Mouse (Mus musculus): Measurements from ENCODE around the gene Kifc1. TPM values are rescaled to one million over a fixed set of nuclear protein-coding genes. Genes with fewer than 3 reads are reported as not detected.
A peak's percentile ranks its signal among the peaks of the same experiment; 100 is the strongest.

The Kifc1 gene
- 7.2 and 7.3 TPM in 2 replicates for polyA plus RNA-seq (2015; fragmentation: Nextera tagmentation; extraction: Ambion mirVana)

- ATAC-seq (ENCODE audit: insufficient number of reproducible peaks, insufficient read depth, low FRiP score, low TSS enrichment, low read depth) = peak; percentile 99
These were observed at the start of gene Kifc1 for GRCm38 (mm10) chr17:33890533-33891059. Kifc1 (minus strand) TSS chr17:33890661.

GRCm38 (mm10) chr17:33938783-33939182 is 48.3 kb upstream of the Kifc1 start:
- Histone ChIP-seq H3K27ac (no peak overlapping the region), H3K36me3 (peaks cover 60% of the 10 kb centered on the region), H3K27me3 (no peaks in the 10 kb centered on the region), H3K9ac (peak overlapping the region; percentile 87; the same call in 1 of the 2 replicates), H3K4me2 (peak overlapping the region; percentile 96), H3K4me1 (peaks cover 23% of the 10 kb centered on the region), H3K4me3 (peak overlapping the region; percentile 89; the same call in 1 of the 2 replicates), H3K9me3 (no peaks in the 10 kb centered on the region)
- 80% methylated on average over 11 of the region's 11 CpGs for WGBS
- no peak for ATAC-seq (ENCODE audit: insufficient number of reproducible peaks, insufficient read depth, low FRiP score, low TSS enrichment, low read depth)

More at GRCm38 (mm10) chr17:33890533-33891059, at the start of gene Kifc1:
- peak within 1 kb of the TSS; percentile 51; the same call in 1 of the 2 replicates for H3K27ac ChIP-seq
- H3K4me1 ChIP-seq = peaks cover 14% of the 10 kb centered on the region
- H3K27me3 ChIP-seq = no peaks in the 10 kb centered on the region
- peak within 1 kb of the TSS; percentile 65 for H3K4me2 ChIP-seq
- WGBS = under 1% methylated on average over 49 of the region's 49 CpGs
- H3K9me3 ChIP-seq = no peaks in the 10 kb centered on the region
- H3K36me3 ChIP-seq = peaks cover 8% of the 10 kb centered on the region
- peak within 1 kb of the TSS; percentile 62 for H3K4me3 ChIP-seq
- H3K9ac ChIP-seq = peak within 1 kb of the TSS; percentile 76

- Histone ChIP-seq H3K27ac (no peak overlapping the region), H3K9me3 (no peaks in the 10 kb centered on the region), H3K4me3 (0 out of 2 replicates have a peak overlapping the region, but pooled peaks have one; percentile 3), H3K27me3 (no peaks in the 10 kb centered on the region), H3K9ac (0 out of 2 replicates have a peak overlapping the region, but pooled peaks have one; percentile 6), H3K4me1 (peaks cover 23% of the 10 kb centered on the region), H3K4me2 (no peak overlapping the region), H3K36me3 (peaks cover 62% of the 10 kb centered on the region)
- WGBS = 85% methylated on average over 15 of the region's 15 CpGs
- ATAC-seq (ENCODE audit: insufficient number of reproducible peaks, insufficient read depth, low FRiP score, low TSS enrichment, low read depth) = no peak
These were observed 46.5 kb upstream of the Kifc1 start for GRCm38 (mm10) chr17:33936993-33937392.

GRCm38 (mm10) chr17:33935422-33936055 is 45.1 kb upstream of the Kifc1 start:
- 84% methylated on average over 21 of the region's 21 CpGs for WGBS
- Histone ChIP-seq H3K27ac (no peak overlapping the region), H3K4me3 (no peak overlapping the region), H3K4me2 (no peak overlapping the region), H3K27me3 (no peaks in the 10 kb centered on the region), H3K4me1 (peaks cover 20% of the 10 kb centered on the region), H3K36me3 (peaks cover 60% of the 10 kb centered on the region), H3K9ac (no peak overlapping the region), H3K9me3 (no peaks in the 10 kb centered on the region)
- ATAC-seq (ENCODE audit: insufficient number of reproducible peaks, insufficient read depth, low FRiP score, low TSS enrichment, low read depth) = no peak

- no peak for ATAC-seq (ENCODE audit: insufficient number of reproducible peaks, insufficient read depth, low FRiP score, low TSS enrichment, low read depth)
- WGBS = 87% methylated on average over 15 of the region's 15 CpGs
- H3K27ac ChIP-seq = no peak overlapping the region
- peaks cover 53% of the 10 kb centered on the region for H3K36me3 ChIP-seq
- no peaks in the 10 kb centered on the region for H3K27me3 ChIP-seq
- no peaks in the 10 kb centered on the region for H3K9me3 ChIP-seq
- H3K4me1 ChIP-seq = peaks cover 15% of the 10 kb centered on the region
- peak overlapping the region; percentile 27; the same call in 1 of the 2 replicates for H3K9ac ChIP-seq
- H3K4me2 ChIP-seq = no peak overlapping the region
- no peak overlapping the region for H3K4me3 ChIP-seq
These were observed 42.5 kb upstream of the Kifc1 start for GRCm38 (mm10) chr17:33932970-33933369.

- Histone ChIP-seq H3K9me3 (no peaks in the 10 kb centered on the region), H3K4me3 (no peak overlapping the region), H3K4me2 (no peak overlapping the region), H3K9ac (peak overlapping the region; percentile 89), H3K27me3 (no peaks in the 10 kb centered on the region), H3K4me1 (peaks cover 18% of the 10 kb centered on the region), H3K36me3 (peaks cover 54% of the 10 kb centered on the region), H3K27ac (no peak overlapping the region)
- no peak for ATAC-seq (ENCODE audit: insufficient number of reproducible peaks, insufficient read depth, low FRiP score, low TSS enrichment, low read depth)
- WGBS = 71% methylated on average over 14 of the region's 14 CpGs
These were observed 42.0 kb upstream of the Kifc1 start for GRCm38 (mm10) chr17:33932448-33932847.

GRCm38 (mm10) chr17:33931947-33932346 is 41.5 kb upstream of the Kifc1 start:
- Histone ChIP-seq H3K27ac (no peak overlapping the region), H3K4me2 (peak overlapping the region; percentile 99), H3K9ac (peak overlapping the region; percentile 89), H3K27me3 (no peaks in the 10 kb centered on the region), H3K4me3 (no peak overlapping the region; the same call in 1 of the 2 replicates), H3K4me1 (peaks cover 18% of the 10 kb centered on the region), H3K9me3 (no peaks in the 10 kb centered on the region), H3K36me3 (peaks cover 54% of the 10 kb centered on the region)
- 87% methylated on average over 11 of the region's 11 CpGs for WGBS
- ATAC-seq (ENCODE audit: insufficient number of reproducible peaks, insufficient read depth, low FRiP score, low TSS enrichment, low read depth) = no peak

GRCm38 (mm10) chr17:33931159-33931866 is 40.9 kb upstream of the Kifc1 start:
- H3K9ac ChIP-seq = peak overlapping the region; percentile 89
- ATAC-seq (ENCODE audit: insufficient number of reproducible peaks, insufficient read depth, low FRiP score, low TSS enrichment, low read depth) = no peak
- no peaks in the 10 kb centered on the region for H3K9me3 ChIP-seq
- H3K4me3 ChIP-seq = peak overlapping the region; percentile 92
- peaks cover 52% of the 10 kb centered on the region for H3K36me3 ChIP-seq
- 33% methylated on average over 18 of the region's 18 CpGs for WGBS
- peak overlapping the region; percentile 99 for H3K4me2 ChIP-seq
- peaks cover 18% of the 10 kb centered on the region for H3K4me1 ChIP-seq
- H3K27ac ChIP-seq = peak overlapping the region; percentile 95
- H3K27me3 ChIP-seq = no peaks in the 10 kb centered on the region

- Histone ChIP-seq H3K9ac (peak overlapping the region; percentile 89), H3K4me3 (peak overlapping the region; percentile 92), H3K9me3 (no peaks in the 10 kb centered on the region), H3K36me3 (peaks cover 52% of the 10 kb centered on the region), H3K27me3 (no peaks in the 10 kb centered on the region), H3K27ac (peak overlapping the region; percentile 95), H3K4me1 (peaks cover 18% of the 10 kb centered on the region), H3K4me2 (peak overlapping the region; percentile 99)
- ATAC-seq (ENCODE audit: insufficient number of reproducible peaks, insufficient read depth, low FRiP score, low TSS enrichment, low read depth) = no peak
- 1% methylated on average over 45 of the region's 45 CpGs for WGBS
These were observed 40.1 kb upstream of the Kifc1 start for GRCm38 (mm10) chr17:33930280-33931158.

- Histone ChIP-seq H3K27me3 (no peaks in the 10 kb centered on the region), H3K9ac (peak within 1 kb of the TSS; percentile 89), H3K4me1 (peaks cover 18% of the 10 kb centered on the region), H3K9me3 (no peaks in the 10 kb centered on the region), H3K4me2 (peak within 1 kb of the TSS; percentile 99), H3K4me3 (peak within 1 kb of the TSS; percentile 92), H3K27ac (peak within 1 kb of the TSS; percentile 95), H3K36me3 (peaks cover 51% of the 10 kb centered on the region)
- WGBS = under 1% methylated on average over 78 of the region's 80 CpGs
- ATAC-seq (ENCODE audit: insufficient number of reproducible peaks, insufficient read depth, low FRiP score, low TSS enrichment, low read depth) = peak; percentile 74
These were observed 39.2 kb upstream of the Kifc1 start, which contains the start of gene Rgl2 for GRCm38 (mm10) chr17:33929371-33930279. Rgl2 (plus strand) TSS chr17:33929543.
